Mouse (Mus musculus) neutrophil, adult 59 days (primary cell): ENCODE results near the gene Tmco1. TPM values are rescaled to one million over a fixed set of nuclear protein-coding genes. Genes with fewer than 3 reads are reported as not detected.

ENCODE experiments used
- total RNA-seq, 2 experiments: library from RNA; stranded (reverse); gene quantifications; 1 replicate in 1 of 2; 2 replicates in 1 of 2; pipeline ENCODE4 v1.2.4; 2023

The Tmco1 gene
- total RNA-seq, result 10 to 100 TPM; 33.9 to 38.7 TPM

GRCm38 (mm10) chr1:167308261-167309054 is at the start of gene Tmco1:
Gene Tmco1, plus strand, starts transcription at chr1:167308378.

GRCm38 (mm10) chr1:167285320-167285355 is 23.0 kb upstream of the Tmco1 start, which contains the start of gene Uck2:
Gene Uck2, minus strand, starts transcription at chr1:167285320.

DNA sequence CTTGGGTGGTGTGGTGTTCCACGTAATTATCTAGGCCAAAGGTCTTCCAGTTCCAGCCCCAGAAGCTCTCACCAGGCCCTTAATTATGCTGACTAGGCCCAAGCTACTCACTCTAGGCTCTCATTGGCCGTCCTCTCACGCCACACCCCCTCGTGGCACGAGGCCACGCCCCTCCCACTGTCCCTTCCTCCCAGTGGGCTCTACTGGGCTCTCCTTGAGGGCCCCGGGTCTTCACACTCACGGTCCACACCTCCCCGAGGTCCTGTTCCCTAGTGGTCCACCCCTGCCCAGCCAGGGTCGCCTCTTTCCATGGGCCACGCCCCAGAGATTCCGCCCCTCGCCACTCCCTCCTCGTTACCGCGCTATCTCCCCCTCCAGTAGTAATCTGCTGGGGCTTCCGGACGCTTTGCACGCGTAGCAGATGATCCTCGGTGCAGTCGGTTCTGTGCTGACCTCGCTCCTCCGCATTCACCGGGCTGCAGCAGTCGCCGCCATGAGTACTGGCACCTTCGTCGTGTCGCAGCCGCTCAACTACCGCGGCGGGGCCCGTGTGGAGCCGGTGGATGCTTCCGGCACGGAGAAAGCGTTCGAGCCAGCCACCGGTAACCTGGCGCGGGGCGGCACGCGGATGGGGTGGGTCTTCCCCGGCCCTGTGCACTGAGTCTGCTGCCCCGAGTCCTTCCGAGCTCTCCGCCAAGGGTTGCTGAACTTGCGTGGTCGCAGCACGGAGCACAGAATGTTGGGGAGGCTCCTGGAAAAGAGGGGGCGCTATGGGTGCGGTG is 41.8 kb downstream of the Tmco1 start, which contains the start of gene Aldh9a1:
Gene Aldh9a1 (plus strand): TSS at position 177 of the 782 bp plus-strand sequence.

Other genes starting within 250 kb of the Tmco1 start
- 10 to 100 TPM; 38.6 to 40.5 TPM for gene Uck2, start 23.1 kb upstream of the Tmco1 start, total RNA-seq
- 10 to 100 TPM; 24.5 to 34.1 TPM for gene Aldh9a1, start 41.6 kb downstream of the Tmco1 start, total RNA-seq
- gene Mgst3, start 85.5 kb downstream of the Tmco1 start, total RNA-seq, result 10 to 100 TPM; 10.7 to 14.0 TPM
- gene Lrrc52, start 158.4 kb downstream of the Tmco1 start, total RNA-seq, result not detected